Mouse (Mus musculus): ENCODE measurements around the gene Marf1.

DNA sequence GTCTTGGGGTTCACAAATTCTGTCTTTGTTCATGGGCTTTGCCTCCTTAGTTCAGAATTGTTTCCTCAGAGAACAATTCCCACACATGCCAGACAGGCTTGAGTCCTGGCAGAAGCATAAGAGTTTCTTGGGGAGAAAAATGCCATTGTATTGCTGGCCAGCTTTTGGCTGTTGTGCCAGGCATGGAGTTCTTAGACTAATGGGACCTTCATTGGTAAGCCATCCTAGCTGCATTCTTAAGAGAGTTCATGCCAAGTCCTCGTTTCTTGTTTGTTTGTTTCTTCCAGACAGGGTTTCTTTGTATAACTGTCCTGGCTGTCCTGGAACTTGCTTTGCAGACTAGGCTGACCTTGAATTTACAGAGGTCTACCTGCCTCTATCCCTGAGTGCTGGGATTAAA lies 20.7 kb upstream of the Marf1 start:
- TF ChIP-seq CTCF (IDR thresholded peaks at IDR 0.05; ENCODE audit: borderline replicate concordance, control insufficient read depth, extremely low read depth, insufficient read depth, low read length, poor library complexity) (no peak), POLR2A (IDR thresholded peaks at IDR 0.05; ENCODE audit: control insufficient read depth, extremely low read depth, insufficient read depth, low read length, poor library complexity) (no peak)
